Mouse (Mus musculus) urinary bladder, postnatal 25 days (tissue): ENCODE measurements around the gene Sh3bp4.

Source experiments
- DNase-seq: peaks from one replicate; pipeline ENCODE4 v3.0.0; 2022; ENCODE audit warnings: low spot score

Gene Sh3bp4

DNA sequence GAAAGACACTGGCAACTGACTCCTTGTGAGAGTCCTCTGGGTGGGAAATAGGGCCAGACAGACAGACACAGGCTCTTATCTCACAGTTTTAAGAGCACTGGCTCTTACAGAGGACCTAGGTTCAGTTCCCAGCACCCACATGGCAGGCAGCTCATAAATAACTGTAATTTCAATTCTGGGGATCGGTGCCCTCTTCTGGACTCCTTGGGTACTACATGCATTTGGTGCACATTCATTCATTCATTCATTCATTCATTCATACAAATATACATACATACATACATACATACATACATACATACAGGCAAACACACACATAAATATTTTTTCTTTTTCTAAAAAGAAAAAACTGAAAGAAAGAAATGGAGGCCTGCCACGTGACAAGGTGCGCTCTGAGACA lies 56.9 kb downstream of the Sh3bp4 start:
- no peak for DNase-seq

DNA sequence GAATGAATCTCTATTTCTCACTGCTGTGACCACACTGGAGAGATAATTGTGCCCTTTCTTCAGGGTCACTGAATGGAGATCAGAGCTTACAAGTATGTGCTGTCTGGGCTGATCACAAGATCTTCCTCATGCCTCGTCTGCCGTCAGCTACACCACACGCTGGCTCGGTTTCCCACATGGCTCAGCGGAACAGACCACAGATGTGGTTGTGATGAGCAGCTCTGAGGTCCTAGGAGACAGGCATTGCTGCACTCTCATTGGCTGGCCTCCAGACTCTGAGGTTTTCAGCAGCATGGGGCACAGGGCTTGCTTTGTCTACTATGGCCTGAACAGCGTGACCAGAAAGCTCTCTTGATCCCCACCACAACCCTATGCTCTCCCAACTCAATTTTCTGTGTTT lies 60.2 kb downstream of the Sh3bp4 start:
- no peak for DNase-seq

DNA sequence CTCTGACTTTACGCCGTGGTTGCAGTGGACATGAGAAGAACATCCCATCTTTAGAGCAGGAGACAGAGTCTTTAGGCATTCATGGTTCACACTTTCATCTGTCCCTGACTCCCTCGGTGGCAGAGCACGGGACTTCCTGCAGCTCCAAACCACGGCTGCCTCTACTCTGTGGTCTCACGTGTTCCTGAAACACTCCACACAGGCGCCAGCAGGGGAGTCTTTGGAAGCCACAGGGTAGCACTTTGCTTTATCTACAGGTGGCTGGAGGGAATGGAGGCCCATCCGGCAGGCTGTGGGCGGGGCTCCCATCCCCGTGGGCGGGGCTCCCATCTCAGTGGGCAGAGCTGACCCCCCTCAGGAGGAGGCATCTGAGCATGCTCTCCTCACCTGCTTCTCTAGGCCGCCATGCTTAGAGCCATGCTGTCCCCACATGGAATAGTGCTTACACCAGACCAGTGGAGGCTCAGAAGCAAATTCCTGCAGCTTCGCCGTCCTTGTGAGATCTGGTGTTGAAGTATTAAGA lies 60.9 kb downstream of the Sh3bp4 start:
- DNase-seq = no peak

DNA sequence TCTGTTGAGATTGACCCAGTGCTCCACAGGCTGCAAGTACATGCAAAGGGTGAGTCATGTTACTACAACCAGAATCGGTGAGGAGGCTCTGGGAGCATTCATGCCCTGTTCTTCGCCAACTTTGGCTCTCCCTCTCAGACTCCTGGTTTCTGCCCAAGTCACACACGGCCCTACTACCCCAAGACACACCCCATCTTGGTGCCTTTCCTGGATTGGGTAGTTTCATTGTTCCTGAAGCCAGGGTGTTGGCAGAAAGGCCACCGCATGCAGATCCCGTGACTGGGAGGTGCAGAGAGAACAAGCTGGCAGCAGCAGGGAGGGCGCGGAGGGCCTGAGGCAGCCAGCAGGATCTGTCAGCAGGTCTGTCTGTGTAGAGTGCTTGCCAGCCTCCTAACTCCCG lies 61.5 kb downstream of the Sh3bp4 start:
- no peak for DNase-seq

DNA sequence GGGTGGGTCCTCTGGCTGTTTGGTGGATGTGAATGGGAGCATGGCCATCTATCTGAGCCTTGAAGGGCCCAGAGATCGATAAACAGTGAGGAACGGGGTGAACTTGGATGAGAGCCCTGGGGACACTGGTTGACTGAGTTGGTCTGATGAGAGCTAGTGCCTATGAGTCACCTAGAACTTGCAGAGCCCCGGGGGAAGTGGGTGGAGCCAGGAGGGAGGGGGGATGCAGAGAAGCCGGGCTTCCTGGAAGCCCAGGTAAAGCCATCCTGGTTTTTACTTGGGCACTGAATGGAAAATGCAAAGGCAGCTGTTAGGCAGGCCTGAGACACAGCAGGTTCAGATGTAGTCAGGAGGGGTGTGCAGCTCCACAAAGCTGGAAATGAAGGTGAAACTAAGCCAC lies 63.1 kb downstream of the Sh3bp4 start:
- DNase-seq = no peak

- no peak for DNase-seq
Observed at GRCm38 (mm10) chr1:89133717-89134116, 63.5 kb downstream of the Sh3bp4 start.

DNA sequence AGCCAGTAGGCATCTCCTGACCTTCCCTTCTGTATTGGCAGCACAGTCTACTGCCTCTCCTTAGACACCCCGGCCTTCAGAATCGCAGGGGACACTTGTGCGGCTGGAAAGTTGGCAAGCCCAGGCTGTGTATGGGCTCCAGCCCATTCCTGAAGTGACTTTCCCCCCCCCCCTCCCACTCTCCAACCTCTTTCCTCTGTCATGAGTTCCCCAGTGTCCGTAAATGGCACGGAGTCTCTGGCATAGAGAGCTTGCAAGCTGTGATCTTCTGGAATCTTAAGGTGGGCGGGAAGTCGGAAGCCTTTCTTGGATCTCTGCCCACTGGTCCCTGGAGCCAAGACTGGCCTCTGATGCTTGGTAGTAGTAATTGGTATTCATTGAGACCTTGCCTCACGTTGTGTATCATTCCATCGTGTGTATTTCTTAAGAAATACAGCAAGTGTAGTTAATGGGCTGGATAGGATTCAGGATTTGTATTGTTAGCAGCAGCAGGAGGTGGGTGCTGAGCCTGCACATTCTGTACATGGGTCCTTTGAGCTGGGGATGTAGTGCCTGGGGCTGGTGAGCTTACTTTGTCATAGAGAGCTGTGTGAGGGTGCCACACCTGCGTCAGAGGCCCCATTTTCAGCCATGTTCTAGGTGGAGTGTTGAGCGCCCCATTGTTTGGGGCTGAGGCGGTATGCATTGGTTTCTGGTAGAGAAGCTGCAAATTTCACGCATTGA lies 66.0 kb downstream of the Sh3bp4 start:
- no peak for DNase-seq

- no peak for DNase-seq
Observed at GRCm38 (mm10) chr1:89137086-89137816, 67.0 kb downstream of the Sh3bp4 start.

GRCm38 (mm10) chr1:89138316-89138715 lies 68.1 kb downstream of the Sh3bp4 start:
- DNase-seq = no peak

DNA sequence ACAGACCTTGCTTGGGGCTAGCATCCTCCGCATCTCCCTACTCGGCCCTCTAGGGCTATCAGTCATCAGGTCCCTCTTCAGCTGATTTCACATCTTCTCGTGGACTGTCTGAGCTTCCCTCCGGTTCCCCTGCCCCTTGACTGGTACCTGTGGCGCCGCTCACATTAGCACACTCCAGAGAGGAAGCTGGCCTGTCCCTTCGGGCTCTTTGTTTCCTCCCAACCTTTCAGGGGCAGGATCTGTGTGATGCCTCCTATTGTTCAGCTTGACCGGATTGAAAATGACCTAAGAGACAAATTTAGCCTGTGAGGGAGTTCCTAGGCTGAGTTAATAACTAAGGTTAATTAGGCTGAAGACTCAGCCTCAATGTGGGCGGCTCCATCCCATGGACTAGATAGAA lies 69.9 kb downstream of the Sh3bp4 start:
- no peak for DNase-seq

DNA sequence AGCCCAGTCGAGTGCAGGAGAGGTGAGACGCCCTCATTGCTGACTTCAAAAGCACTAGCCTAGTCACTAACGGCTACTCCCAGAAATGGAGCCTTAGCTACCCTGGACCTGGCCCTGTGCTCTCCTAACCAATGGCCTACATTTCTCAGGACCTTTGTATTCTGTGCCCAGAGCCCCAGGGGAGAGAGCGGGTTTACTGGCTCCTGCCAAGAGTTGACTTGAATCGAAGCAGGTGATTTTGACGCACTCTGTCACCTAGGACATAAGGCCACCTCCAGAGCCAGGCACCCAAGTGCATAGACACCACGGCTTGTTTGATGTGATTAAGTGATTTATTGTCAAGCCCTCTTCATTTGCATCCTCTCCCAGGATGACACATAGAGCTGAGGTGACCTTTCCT lies 80.9 kb downstream of the Sh3bp4 start:
- no peak for DNase-seq

- DNase-seq = no peak
Observed at GRCm38 (mm10) chr1:89152576-89152975, 82.4 kb downstream of the Sh3bp4 start.

GRCm38 (mm10) chr1:89153203-89153602 lies 83.0 kb downstream of the Sh3bp4 start:
- no peak for DNase-seq

DNA sequence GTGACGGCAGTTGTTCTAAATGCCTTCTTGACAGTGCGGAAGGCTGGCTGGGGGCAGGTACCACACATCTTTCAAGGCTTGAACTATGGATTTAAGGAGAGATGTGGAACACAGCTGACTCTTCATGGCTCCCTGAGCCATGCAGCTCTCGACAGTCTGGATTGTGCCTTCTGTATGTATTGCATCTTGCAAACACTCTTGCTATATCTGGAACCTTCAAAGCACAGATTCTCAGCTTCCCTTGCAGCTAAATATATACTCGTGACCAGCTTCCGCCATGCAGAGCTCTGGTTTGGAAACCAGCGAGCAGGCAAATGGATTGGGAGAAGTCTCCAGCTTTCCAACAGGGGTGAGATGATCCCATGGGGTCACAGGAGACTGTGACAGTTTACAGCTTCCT lies 93.3 kb downstream of the Sh3bp4 start:
- DNase-seq = no peak

DNA sequence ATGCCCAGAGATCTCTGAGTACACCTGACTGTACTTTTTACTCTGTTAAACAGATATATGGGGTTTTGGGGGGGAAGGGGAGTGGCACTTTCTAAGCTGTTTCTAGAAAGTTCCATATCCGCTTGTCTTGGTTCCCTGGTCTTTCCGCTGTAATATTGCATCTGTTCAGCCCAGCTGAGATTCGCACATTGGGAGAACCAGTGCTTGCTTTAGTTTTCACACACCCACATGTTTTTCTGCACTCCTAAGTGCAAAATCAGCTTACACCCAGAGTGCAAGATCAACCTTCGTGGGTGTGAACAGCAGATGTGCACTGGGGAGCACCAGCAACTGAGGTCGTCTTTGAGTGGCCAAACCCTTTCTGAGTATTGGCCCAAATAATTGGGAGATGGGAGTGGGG lies 94.1 kb downstream of the Sh3bp4 start:
- no peak for DNase-seq

DNA sequence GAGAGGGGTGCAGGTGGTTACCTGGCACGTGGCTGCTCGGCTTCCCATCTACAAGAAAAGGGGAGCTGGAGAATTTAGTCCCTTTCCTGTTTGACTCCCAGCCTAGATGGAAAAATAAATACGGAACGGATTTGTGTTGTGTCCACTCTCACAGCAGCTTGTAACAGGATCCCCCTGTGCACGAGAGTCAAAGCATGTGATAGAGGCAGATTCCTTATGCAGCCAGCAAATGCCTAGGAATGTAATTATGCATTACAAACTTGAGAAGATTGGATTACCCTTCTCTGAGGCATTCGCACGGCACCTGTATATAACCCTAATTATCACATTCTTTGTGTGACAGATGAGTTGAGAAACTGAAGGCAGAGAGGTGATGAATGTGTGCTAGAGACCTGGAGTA lies 94.5 kb downstream of the Sh3bp4 start:
- DNase-seq = no peak

- no peak for DNase-seq
Observed at GRCm38 (mm10) chr1:89166814-89167249, 96.6 kb downstream of the Sh3bp4 start.

DNA sequence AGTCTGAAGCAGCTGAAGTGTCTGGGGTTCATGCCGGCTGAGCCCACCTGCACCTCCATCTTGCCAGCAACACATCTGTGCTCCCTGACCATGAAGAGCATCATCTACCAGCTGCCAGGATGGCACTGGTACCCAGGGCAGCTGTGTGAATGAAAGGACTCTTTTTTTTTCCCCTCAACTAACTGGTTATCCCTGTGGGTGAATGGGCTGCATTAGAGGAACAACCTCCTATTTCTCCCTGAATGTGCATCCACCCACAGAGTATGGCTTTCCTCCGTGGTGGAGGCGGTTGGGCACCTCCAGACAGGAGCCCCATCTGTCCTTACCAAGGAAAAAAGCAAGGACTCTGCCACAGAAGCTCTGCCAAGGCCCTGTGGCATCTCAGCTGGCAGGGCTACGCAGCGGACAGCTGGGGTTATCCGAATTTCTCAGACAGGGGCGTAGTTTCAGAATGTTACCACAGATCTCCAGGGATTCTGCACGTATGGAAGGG lies 101.1 kb downstream of the Sh3bp4 start:
- no peak for DNase-seq

DNA sequence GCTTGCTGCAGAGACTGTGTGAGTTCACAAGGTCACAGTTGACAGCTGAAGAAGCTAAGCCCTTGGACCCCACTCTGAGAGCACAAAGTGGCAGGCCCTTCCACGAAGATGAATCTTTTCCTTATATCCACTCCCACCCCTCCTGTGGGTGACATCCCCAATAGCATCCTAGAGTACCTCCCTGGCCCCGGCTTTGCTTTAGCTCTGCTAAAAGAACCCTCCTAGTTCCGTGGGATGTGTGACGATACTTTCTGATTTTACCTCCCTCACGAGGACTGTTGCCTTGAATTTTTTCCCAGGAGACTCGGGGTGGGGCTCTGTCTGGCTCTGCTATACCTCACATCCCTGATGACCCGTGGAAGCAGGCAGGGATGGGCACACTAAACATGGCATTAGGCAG lies 104.4 kb downstream of the Sh3bp4 start:
- DNase-seq = no peak

DNA sequence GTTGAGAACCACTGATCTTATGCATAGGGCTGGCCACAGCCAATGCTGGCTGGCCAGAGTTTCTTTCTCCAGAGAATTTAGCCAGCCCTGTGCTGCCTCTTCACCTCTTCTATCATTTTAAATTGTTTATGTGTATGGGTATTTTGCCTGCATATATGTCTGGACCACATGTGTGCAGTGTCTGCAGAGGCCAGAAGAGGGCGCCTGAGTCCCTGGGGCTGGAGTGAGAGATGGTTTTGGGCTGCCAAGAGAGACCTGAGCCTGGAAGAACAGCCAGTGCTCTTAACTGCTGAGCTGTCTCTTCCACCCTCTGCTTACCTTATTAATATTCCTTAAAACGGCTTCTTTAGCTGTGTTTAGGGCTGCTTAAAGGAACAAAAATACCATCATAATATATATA lies 105.1 kb downstream of the Sh3bp4 start:
- no peak for DNase-seq

DNA sequence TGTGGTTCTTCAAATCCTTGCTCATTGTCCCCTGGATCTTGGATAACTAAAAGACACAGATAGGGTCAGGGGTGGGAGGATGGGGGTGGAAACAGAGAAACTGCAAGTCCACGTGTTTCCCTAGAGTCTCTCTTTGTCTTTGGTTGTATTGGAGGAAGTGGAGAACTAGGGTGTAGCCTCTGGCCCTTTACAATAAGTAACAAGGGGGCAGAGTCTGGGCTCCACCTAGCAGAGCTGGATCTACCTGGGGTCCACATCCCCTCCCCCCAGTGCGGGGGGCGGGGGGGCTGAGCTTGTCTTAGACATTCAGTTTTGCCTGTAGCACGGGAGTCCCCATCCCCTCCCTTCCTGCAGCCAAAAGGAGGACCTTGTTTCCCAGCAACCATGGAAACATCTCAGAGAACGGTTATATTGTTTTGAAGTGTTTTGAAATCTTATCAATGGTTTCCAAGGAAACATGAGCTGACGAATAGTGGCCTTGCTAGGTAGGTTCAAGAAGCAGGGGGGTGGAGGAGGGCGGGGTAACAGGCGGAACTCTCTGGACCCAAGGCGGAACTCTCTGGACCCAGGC lies 113.1 kb downstream of the Sh3bp4 start:
- no peak for DNase-seq

DNA sequence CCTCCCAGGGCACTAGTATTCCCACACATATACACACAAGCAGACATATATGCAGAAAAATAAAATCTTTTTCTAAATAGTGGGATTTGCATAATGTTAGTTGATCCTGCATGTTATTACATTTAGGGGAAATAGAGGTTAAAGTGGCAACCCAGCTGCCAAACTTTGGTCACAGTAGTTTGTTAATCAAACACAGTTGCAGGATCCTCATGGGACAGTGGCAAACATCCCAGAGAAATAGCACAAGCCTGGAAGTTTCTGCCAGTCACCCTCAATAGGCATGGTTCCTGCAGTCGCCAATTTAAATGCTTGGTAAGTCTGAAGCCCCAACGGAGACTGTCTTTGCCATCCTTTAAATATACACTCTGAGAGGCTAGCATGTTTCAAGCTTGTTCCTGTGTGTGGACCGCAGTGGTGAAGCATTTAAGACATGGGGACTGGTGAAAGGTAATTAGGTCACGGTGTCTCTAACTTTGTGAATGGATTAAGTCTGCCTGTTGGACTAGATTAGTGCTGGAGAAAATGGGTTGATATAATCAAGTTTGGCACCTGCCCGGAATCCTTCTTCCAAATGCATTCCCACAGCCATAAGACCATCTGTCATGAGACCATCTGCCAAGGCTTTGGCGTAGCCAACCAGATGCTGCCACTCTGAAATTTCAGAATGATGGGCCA lies 114.0 kb downstream of the Sh3bp4 start:
- DNase-seq = no peak
